Mouse (Mus musculus) midbrain, embryonic 16.5 days (tissue): Measurements from ENCODE around the gene Ppara. TPM values are rescaled to one million over a fixed set of nuclear protein-coding genes. Genes with fewer than 3 reads are reported as not detected.
A peak's percentile ranks its signal among the peaks of the same experiment; 100 is the strongest.

Experiments used
- ATAC-seq: fragments of 200-750 bp; cut with Nextera tagmentation; 2 replicates; pipeline ENCODE4 v1.8.0; 2017; ENCODE audit warnings: moderate TSS enrichment
- H3K27ac ChIP-seq: fragments of 300-500 bp; sonication (generic); 2 replicates; pipeline ENCODE4 v1.5.1; 2014; ENCODE audit warnings: mild to moderate bottlenecking, low read length, mixed read lengths
- H3K27me3 ChIP-seq: fragments of 300-500 bp; sonication (generic); 2 replicates; pipeline ENCODE4 v1.6.1; 2014; ENCODE audit warnings: low read depth, low read length, mixed read lengths; ENCODE audit not compliant: control insufficient read depth, insufficient read depth
- H3K36me3 ChIP-seq: fragments of 300-500 bp; sonication (generic); 2 replicates; pipeline ENCODE4 v1.6.1; 2014; ENCODE audit warnings: mild to moderate bottlenecking, low read length, moderate library complexity, mixed read lengths; ENCODE audit not compliant: control insufficient read depth, insufficient read depth
- H3K4me1 ChIP-seq: fragments of 300-500 bp; sonication (generic); 2 replicates; pipeline ENCODE4 v1.6.1; 2014; ENCODE audit warnings: mild to moderate bottlenecking, low read length, mixed read lengths; ENCODE audit not compliant: control insufficient read depth, insufficient read depth
- H3K4me2 ChIP-seq: fragments of 300-500 bp; sonication (generic); 2 replicates; pipeline ENCODE4 v1.6.1; 2014; ENCODE audit warnings: mild to moderate bottlenecking, low read length, mixed read lengths
- H3K4me3 ChIP-seq: fragments of 300-500 bp; sonication (generic); 2 replicates; pipeline ENCODE4 v1.5.1; 2014; ENCODE audit warnings: low read depth, mild to moderate bottlenecking, low read length, moderate library complexity, mixed read lengths
- H3K9ac ChIP-seq: fragments of 300-500 bp; sonication (generic); 2 replicates; pipeline ENCODE4 v1.6.1; 2014; ENCODE audit warnings: low read depth, low read length, mixed read lengths
- H3K9me3 ChIP-seq: fragments of 300-500 bp; sonication (generic); replicated peaks from 2 replicates; pipeline ENCODE4 v1.6.1; 2014; ENCODE audit warnings: mild to moderate bottlenecking, low read length, mixed read lengths; ENCODE audit not compliant: control insufficient read depth, poor library complexity, severe bottlenecking
- WGBS: fragments of 180-500 bp; shearing (Covaris S2); extraction: QIAGEN DNeasy Blood & Tissue Kit; methylation state at CpG from one replicate; pipeline ENCODE4 v1.1.7; 2014; 5-methylcytosine and 5-hydroxymethylcytosine counted together
- polyA plus RNA-seq: library from polyadenylated mRNA; unstranded; fragments of >200 nt; fragmentation: Nextera tagmentation; extraction: Ambion mirVana; gene quantifications from 2 replicates; pipeline ENCODE4 v1.2.1, GENCODE M21; 2015

Ppara gene
- polyA plus RNA-seq, 1 experiment from 2014 or later: 1.5 TPM

GRCm38 (mm10) chr15:85730027-85730426 lies 4.8 kb upstream of the Ppara start:
- H3K4me1 ChIP-seq: 0 out of 2 replicates have a peak, but pooled peaks cover under 1% of the 10 kb centered on the region
- ATAC-seq: no peak
- no peak overlapping the region for H3K4me3 ChIP-seq
- no peak overlapping the region for H3K27ac ChIP-seq
- H3K36me3 ChIP-seq: no peaks in the 10 kb centered on the region
- H3K9ac ChIP-seq: no peak overlapping the region
- 53% methylated on average over 2 of the region's 2 CpGs for WGBS
- H3K27me3 ChIP-seq: peaks cover 32% of the 10 kb centered on the region
- no peaks in the 10 kb centered on the region for H3K9me3 ChIP-seq
- no peak overlapping the region for H3K4me2 ChIP-seq

- Histone ChIP-seq H3K27ac (no peak overlapping the region), H3K9me3 (no peaks in the 10 kb centered on the region), H3K27me3 (peaks cover 51% of the 10 kb centered on the region), H3K4me1 (peaks cover 4% of the 10 kb centered on the region; the same call in 1 of the 2 replicates), H3K4me3 (no peak overlapping the region), H3K36me3 (no peaks in the 10 kb centered on the region), H3K9ac (no peak overlapping the region), H3K4me2 (no peak overlapping the region)
- ATAC-seq: no peak
- 85% methylated on average over 3 of the region's 3 CpGs for WGBS
Observed at GRCm38 (mm10) chr15:85731885-85732603, 2.7 kb upstream of the Ppara start.

GRCm38 (mm10) chr15:85732604-85732968 lies 2.2 kb upstream of the Ppara start:
- Histone ChIP-seq H3K27me3 (peaks cover 54% of the 10 kb centered on the region), H3K36me3 (no peaks in the 10 kb centered on the region), H3K9me3 (no peaks in the 10 kb centered on the region), H3K4me2 (no peak overlapping the region), H3K4me1 (peaks cover 4% of the 10 kb centered on the region; the same call in 1 of the 2 replicates), H3K9ac (no peak overlapping the region), H3K27ac (no peak overlapping the region), H3K4me3 (no peak overlapping the region)
- 74% methylated on average over 5 of the region's 5 CpGs for WGBS
- ATAC-seq: no peak

DNA sequence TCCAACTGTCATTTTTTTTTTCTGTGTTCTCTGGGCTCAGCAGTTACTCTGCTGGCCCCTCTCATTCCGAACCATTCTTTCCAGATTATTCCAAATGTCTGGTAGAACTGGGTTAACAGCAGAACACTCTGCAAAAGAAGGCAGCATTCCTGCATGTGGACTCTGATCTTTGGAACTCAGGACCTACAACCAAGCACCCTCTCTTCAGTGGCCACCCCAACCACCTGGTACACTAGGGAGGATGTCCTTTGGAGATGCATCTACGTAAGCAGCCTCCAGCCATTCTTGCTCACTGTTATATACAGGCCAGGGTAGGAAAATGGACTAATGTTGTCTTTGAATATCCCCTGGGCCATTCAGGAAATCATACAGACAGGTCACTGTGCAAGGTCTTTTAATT lies 1.1 kb upstream of the Ppara start:
- no peaks in the 10 kb centered on the region for H3K9me3 ChIP-seq
- no peak for ATAC-seq
- 79% methylated on average over 2 of the region's 2 CpGs for WGBS

GRCm38 (mm10) chr15:85734148-85734547 lies 635 bp upstream of the Ppara start:
- no peak overlapping the region for H3K4me3 ChIP-seq
- H3K9me3 ChIP-seq: no peaks in the 10 kb centered on the region
- H3K9ac ChIP-seq: no peak overlapping the region
- H3K4me2 ChIP-seq: peak overlapping the region; percentile 65; the same call in 1 of the 2 replicates
- no peak for ATAC-seq
- peaks cover 4% of the 10 kb centered on the region; the same call in 1 of the 2 replicates for H3K4me1 ChIP-seq
- WGBS: 40% methylated on average over 8 of the region's 8 CpGs
- no peaks in the 10 kb centered on the region for H3K36me3 ChIP-seq
- no peak overlapping the region for H3K27ac ChIP-seq
- peaks cover 54% of the 10 kb centered on the region for H3K27me3 ChIP-seq

More for the DNA sequence above, 1.1 kb upstream of the Ppara start:
- Histone ChIP-seq H3K4me2 (no peak overlapping the region), H3K36me3 (no peaks in the 10 kb centered on the region), H3K4me1 (peaks cover 4% of the 10 kb centered on the region; the same call in 1 of the 2 replicates), H3K27me3 (peaks cover 54% of the 10 kb centered on the region), H3K9ac (no peak overlapping the region), H3K27ac (no peak overlapping the region), H3K4me3 (no peak overlapping the region)

DNA sequence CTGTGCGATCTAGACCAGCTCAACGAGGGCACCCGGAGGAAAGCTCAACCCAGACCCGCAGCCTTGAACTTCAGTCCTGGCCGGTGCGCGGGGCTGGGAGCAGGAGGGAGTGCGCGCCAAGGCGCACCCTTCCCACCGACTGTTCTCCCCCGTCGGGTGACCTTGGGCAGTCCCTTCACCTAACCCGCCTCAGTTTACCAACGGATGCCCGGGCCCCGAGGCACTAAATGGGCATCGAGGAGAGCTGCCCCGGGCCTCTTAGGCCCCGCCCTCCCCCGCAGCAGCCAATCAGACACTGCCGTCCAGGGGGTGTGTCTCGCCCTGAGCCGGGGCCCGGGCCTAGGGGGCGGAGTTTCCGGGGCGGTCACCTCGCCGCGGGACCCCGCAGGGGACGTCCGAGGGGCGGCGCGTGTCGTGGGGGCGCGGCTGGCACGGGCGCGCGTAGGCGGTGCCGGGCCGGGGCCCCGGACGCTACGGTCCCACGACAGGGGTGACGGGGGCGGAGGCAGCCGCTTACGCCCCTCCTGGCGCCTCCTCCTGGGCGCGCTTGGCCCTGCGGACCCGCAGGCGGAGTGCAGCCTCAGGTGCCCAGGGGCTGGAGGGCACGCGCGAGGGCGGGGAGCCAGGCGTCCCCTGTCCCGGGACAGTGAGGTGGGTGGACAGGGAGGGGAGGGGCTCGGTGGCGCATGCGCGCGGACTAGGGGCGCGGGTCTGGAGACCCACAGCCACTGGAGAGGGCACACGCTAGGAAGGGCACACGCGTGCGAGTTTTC lies 466 bp downstream of the Ppara start:
- under 1% methylated on average over 70 of the region's 78 CpGs for WGBS
- H3K4me1 ChIP-seq: peaks cover 4% of the 10 kb centered on the region; the same call in 1 of the 2 replicates

DNA sequence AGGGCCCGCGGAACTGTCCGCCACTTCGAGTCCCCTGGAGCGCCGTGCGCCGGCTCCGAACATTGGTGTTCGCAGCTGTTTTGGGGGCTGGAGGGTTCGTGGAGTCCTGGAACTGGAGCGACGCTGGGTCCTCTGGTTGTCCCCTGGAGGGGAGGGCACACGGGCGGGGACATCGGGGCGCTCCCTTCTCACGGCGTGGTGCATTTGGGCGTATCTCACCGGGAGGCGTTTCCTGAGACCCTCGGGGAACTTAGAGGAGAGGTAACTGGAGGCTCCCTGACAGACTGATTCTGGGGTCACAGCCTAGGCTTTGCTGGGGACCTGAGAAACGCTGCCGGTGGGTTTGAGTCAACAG lies 1.0 kb downstream of the Ppara start:
- H3K36me3 ChIP-seq: no peaks in the 10 kb centered on the region
- H3K27ac ChIP-seq: no peak overlapping the region
- peaks cover 54% of the 10 kb centered on the region for H3K27me3 ChIP-seq
- WGBS: 1% methylated on average over 25 of the region's 25 CpGs
- peak overlapping the region; percentile 57 for H3K9ac ChIP-seq
- H3K9me3 ChIP-seq: no peaks in the 10 kb centered on the region
- H3K4me2 ChIP-seq: peak overlapping the region; percentile 65
- ATAC-seq: no peak
- H3K4me3 ChIP-seq: peak overlapping the region; percentile 48
- peaks cover 4% of the 10 kb centered on the region; the same call in 1 of the 2 replicates for H3K4me1 ChIP-seq

More for the DNA sequence above, 466 bp downstream of the Ppara start:
- H3K9me3 ChIP-seq: no peaks in the 10 kb centered on the region
- H3K4me2 ChIP-seq: peak overlapping the region; percentile 65
- peak; percentile 73 for ATAC-seq
- H3K27ac ChIP-seq: no peak overlapping the region
- H3K9ac ChIP-seq: peak overlapping the region; percentile 57
- peaks cover 54% of the 10 kb centered on the region for H3K27me3 ChIP-seq
- peak overlapping the region; percentile 48 for H3K4me3 ChIP-seq
- no peaks in the 10 kb centered on the region for H3K36me3 ChIP-seq

- no peak for ATAC-seq
- Histone ChIP-seq H3K9me3 (no peaks in the 10 kb centered on the region), H3K4me1 (peaks cover 4% of the 10 kb centered on the region; the same call in 1 of the 2 replicates), H3K36me3 (no peaks in the 10 kb centered on the region), H3K4me3 (no peak overlapping the region), H3K27me3 (peaks cover 54% of the 10 kb centered on the region), H3K4me2 (no peak overlapping the region), H3K27ac (no peak overlapping the region), H3K9ac (no peak overlapping the region)
- WGBS: 50% methylated on average over 10 of the region's 10 CpGs
Observed at GRCm38 (mm10) chr15:85736506-85736905, 1.7 kb downstream of the Ppara start.

DNA sequence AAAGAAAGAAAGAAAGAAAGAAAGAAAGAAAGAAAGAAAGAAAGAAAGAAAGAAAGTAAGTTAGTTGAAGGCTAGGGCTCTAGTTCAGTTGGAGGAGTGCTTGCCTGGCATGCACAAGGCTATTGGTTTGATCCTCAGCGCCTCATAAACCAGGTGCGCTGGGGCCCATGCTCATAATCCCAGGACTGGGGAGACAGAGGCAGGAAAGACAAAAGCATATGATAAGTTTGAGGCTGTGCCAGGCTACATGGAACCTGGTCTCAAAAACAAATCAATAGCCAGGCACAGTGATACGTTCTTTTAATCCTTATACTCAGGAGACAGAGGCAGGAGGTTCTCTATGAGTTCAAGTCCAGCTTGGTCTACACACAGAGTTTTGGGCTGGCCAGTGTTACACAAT lies 3.6 kb downstream of the Ppara start:
- Histone ChIP-seq H3K27ac (no peak overlapping the region), H3K9me3 (no peaks in the 10 kb centered on the region), H3K4me1 (peaks cover 4% of the 10 kb centered on the region; the same call in 1 of the 2 replicates), H3K9ac (no peak overlapping the region), H3K4me3 (no peak overlapping the region), H3K27me3 (peaks cover 37% of the 10 kb centered on the region), H3K4me2 (no peak overlapping the region), H3K36me3 (no peaks in the 10 kb centered on the region)
- no peak for ATAC-seq
- 84% methylated on average over 3 of the region's 3 CpGs for WGBS
